Mouse (Mus musculus) embryonic facial prominence, embryonic 10.5 days (tissue): ENCODE measurements at regions not wholly inside any gene's neighbourhood (a gene's known extent, or its start where the extent isn't known, plus 50 kb on each side); places are given as distances from the start of the nearest gene placed in this dataset.

Source experiments
- DNase-seq: peaks from one replicate; pipeline ENCODE4 v3.0.0-alpha.2; 2017; ENCODE audit warnings: low spot score
- H3K27ac ChIP-seq: fragments of 300-500 bp; sonication (generic); replicated peaks from 2 replicates; pipeline ENCODE4 v1.5.1; 2016; ENCODE audit warnings: mild to moderate bottlenecking
- H3K27me3 ChIP-seq: fragments of 300-500 bp; sonication (generic); replicated peaks from 2 replicates; pipeline ENCODE4 v1.6.1; 2016; ENCODE audit warnings: low read depth, mild to moderate bottlenecking; ENCODE audit not compliant: poor library complexity, severe bottlenecking
- H3K36me3 ChIP-seq: fragments of 300-500 bp; sonication (generic); replicated peaks from 2 replicates; pipeline ENCODE4 v1.6.1; 2016; ENCODE audit warnings: mild to moderate bottlenecking, moderate library complexity
- H3K4me1 ChIP-seq: fragments of 300-500 bp; sonication (generic); 2 replicates; pipeline ENCODE4 v1.6.1; 2016
- H3K4me3 ChIP-seq: fragments of 300-500 bp; sonication (generic); 2 replicates; pipeline ENCODE4 v1.5.1; 2016; ENCODE audit warnings: mild to moderate bottlenecking, moderate library complexity
- H3K9me3 ChIP-seq: fragments of 300-500 bp; sonication (generic); 2 replicates; pipeline ENCODE4 v1.6.1; 2016; ENCODE audit warnings: mild to moderate bottlenecking
- WGBS: fragments of 180-500 bp; shearing (Covaris S2); methylation state at CpG from one replicate; pipeline ENCODE4 v1.1.7; 2016; 5-methylcytosine and 5-hydroxymethylcytosine counted together

GRCm38 (mm10) chr8:91999661-92000060 is 197.8 kb upstream of the Irx3 start:
- no peak overlapping the region for H3K27ac ChIP-seq
- H3K4me1 ChIP-seq = peaks cover 28% of the 10 kb centered on the region
- H3K4me3 ChIP-seq = no peak overlapping the region
- H3K27me3 ChIP-seq = peaks cover 78% of the 10 kb centered on the region
- 80% methylated on average over 5 of the region's 5 CpGs for WGBS
- H3K9me3 ChIP-seq = peaks cover 9% of the 10 kb centered on the region; the same call in 1 of the 2 replicates
- H3K36me3 ChIP-seq = no peaks in the 10 kb centered on the region
- DNase-seq = no peak

- no peak overlapping the region for H3K27ac ChIP-seq
- H3K9me3 ChIP-seq = peaks cover 9% of the 10 kb centered on the region; the same call in 1 of the 2 replicates
- H3K4me1 ChIP-seq = peaks cover 32% of the 10 kb centered on the region
- no peak overlapping the region for H3K4me3 ChIP-seq
- no peak for DNase-seq
- peaks cover 83% of the 10 kb centered on the region for H3K27me3 ChIP-seq
- no peaks in the 10 kb centered on the region for H3K36me3 ChIP-seq
- WGBS = 90% methylated on average over 2 of the region's 2 CpGs
Measured at GRCm38 (mm10) chr8:91999189-91999588, 197.3 kb upstream of the Irx3 start.

- Histone ChIP-seq H3K36me3 (no peaks in the 10 kb centered on the region), H3K27ac (peak overlapping the region; percentile 35; the same call in 1 of the 2 replicates), H3K27me3 (peaks cover 90% of the 10 kb centered on the region), H3K4me3 (no peak overlapping the region), H3K9me3 (peaks cover 9% of the 10 kb centered on the region; the same call in 1 of the 2 replicates), H3K4me1 (peaks cover 45% of the 10 kb centered on the region)
- no peak for DNase-seq
Measured at GRCm38 (mm10) chr8:91997892-91998189, 196.0 kb upstream of the Irx3 start.

- H3K4me3 ChIP-seq = peak overlapping the region; percentile 29
- H3K27ac ChIP-seq = peak overlapping the region; percentile 62; the same call in 1 of the 2 replicates
- H3K27me3 ChIP-seq = peaks cover 91% of the 10 kb centered on the region
- peak; percentile 63 for DNase-seq
- H3K36me3 ChIP-seq = no peaks in the 10 kb centered on the region
- H3K4me1 ChIP-seq = peaks cover 51% of the 10 kb centered on the region
- WGBS = 23% methylated on average over 26 of the region's 26 CpGs
- peaks cover 9% of the 10 kb centered on the region; the same call in 1 of the 2 replicates for H3K9me3 ChIP-seq
Measured at GRCm38 (mm10) chr8:91997023-91997891, 195.4 kb upstream of the Irx3 start.

GRCm38 (mm10) chr8:91996305-91997022 is 194.6 kb upstream of the Irx3 start:
- Histone ChIP-seq H3K4me3 (peak overlapping the region; percentile 29), H3K27ac (peak overlapping the region; percentile 65), H3K4me1 (peaks cover 59% of the 10 kb centered on the region), H3K9me3 (peaks cover 9% of the 10 kb centered on the region; the same call in 1 of the 2 replicates), H3K27me3 (peaks cover 93% of the 10 kb centered on the region), H3K36me3 (no peaks in the 10 kb centered on the region)
- peak; percentile 21 for DNase-seq
- 18% methylated on average over 10 of the region's 10 CpGs for WGBS

- peak overlapping the region; percentile 24; the same call in 1 of the 2 replicates for H3K27ac ChIP-seq
- no peak for DNase-seq
- no peak overlapping the region for H3K4me3 ChIP-seq
- H3K27me3 ChIP-seq = peaks cover 92% of the 10 kb centered on the region
- H3K36me3 ChIP-seq = no peaks in the 10 kb centered on the region
- peaks cover 9% of the 10 kb centered on the region; the same call in 1 of the 2 replicates for H3K9me3 ChIP-seq
- WGBS = 59% methylated on average over 9 of the region's 9 CpGs
- H3K4me1 ChIP-seq = peaks cover 68% of the 10 kb centered on the region
Measured at GRCm38 (mm10) chr8:91995407-91996144, 193.7 kb upstream of the Irx3 start.

- 39% methylated on average over 25 of the region's 25 CpGs for WGBS
- peaks cover 86% of the 10 kb centered on the region for H3K27me3 ChIP-seq
- H3K36me3 ChIP-seq = no peaks in the 10 kb centered on the region
- peaks cover 72% of the 10 kb centered on the region for H3K4me1 ChIP-seq
- peak overlapping the region; percentile 27 for H3K4me3 ChIP-seq
- 0 out of 2 replicates have a peak, but pooled peaks cover 3% of the 10 kb centered on the region for H3K9me3 ChIP-seq
- peak; percentile 62 for DNase-seq
- peak overlapping the region; percentile 58 for H3K27ac ChIP-seq
Measured at GRCm38 (mm10) chr8:91991542-91992452, 189.9 kb upstream of the Irx3 start.

GRCm38 (mm10) chr8:91990952-91991351 is 189.1 kb upstream of the Irx3 start:
- Histone ChIP-seq H3K36me3 (no peaks in the 10 kb centered on the region), H3K27ac (peak overlapping the region; percentile 31), H3K4me3 (peak overlapping the region; percentile 27), H3K27me3 (peaks cover 77% of the 10 kb centered on the region), H3K4me1 (peaks cover 64% of the 10 kb centered on the region), H3K9me3 (0 out of 2 replicates have a peak, but pooled peaks cover 3% of the 10 kb centered on the region)
- DNase-seq = peak; percentile 22
- 42% methylated on average over 5 of the region's 5 CpGs for WGBS

- H3K9me3 ChIP-seq = 0 out of 2 replicates have a peak, but pooled peaks cover 3% of the 10 kb centered on the region
- no peaks in the 10 kb centered on the region for H3K36me3 ChIP-seq
- peaks cover 68% of the 10 kb centered on the region for H3K27me3 ChIP-seq
- no peak overlapping the region for H3K4me3 ChIP-seq
- no peak overlapping the region for H3K27ac ChIP-seq
- no peak for DNase-seq
- 72% methylated on average over 3 of the region's 3 CpGs for WGBS
- H3K4me1 ChIP-seq = peaks cover 55% of the 10 kb centered on the region
Measured at GRCm38 (mm10) chr8:91990048-91990447, 188.2 kb upstream of the Irx3 start.

GRCm38 (mm10) chr8:91988866-91989633 is 187.2 kb upstream of the Irx3 start:
- Histone ChIP-seq H3K4me1 (peaks cover 50% of the 10 kb centered on the region), H3K27ac (0 out of 2 replicates have a peak overlapping the region, but pooled peaks have one; percentile 31), H3K4me3 (no peak overlapping the region), H3K9me3 (0 out of 2 replicates have a peak, but pooled peaks cover 3% of the 10 kb centered on the region), H3K36me3 (no peaks in the 10 kb centered on the region), H3K27me3 (peaks cover 62% of the 10 kb centered on the region)
- WGBS = 65% methylated on average over 11 of the region's 11 CpGs
- no peak for DNase-seq

GRCm38 (mm10) chr8:91987854-91988253 is 186.0 kb upstream of the Irx3 start:
- Histone ChIP-seq H3K9me3 (0 out of 2 replicates have a peak, but pooled peaks cover 3% of the 10 kb centered on the region), H3K36me3 (no peaks in the 10 kb centered on the region), H3K4me1 (peaks cover 45% of the 10 kb centered on the region), H3K27me3 (peaks cover 50% of the 10 kb centered on the region), H3K4me3 (no peak overlapping the region), H3K27ac (no peak overlapping the region)
- WGBS = 74% methylated on average over 6 of the region's 6 CpGs
- DNase-seq = no peak
